Mouse (Mus musculus) liver, embryonic 14.5 days (tissue): Measurements from ENCODE around the gene Rsbn1. TPM values are rescaled to one million over a fixed set of nuclear protein-coding genes. Genes with fewer than 3 reads are reported as not detected.

Source experiments
- ATAC-seq: fragments of 200-750 bp; cut with Nextera tagmentation; 2 replicates; pipeline ENCODE4 v1.8.0; 2017; ENCODE audit warnings: moderate number of reproducible peaks, mild to moderate bottlenecking, moderate library complexity; ENCODE audit not compliant: insufficient read depth
- DNase-seq, 3 experiments: peaks; one replicate each; pipeline ENCODE4 v3.0.0-alpha.2; 2012 to 2013; ENCODE audit warnings: low read depth in 3 of 3, low spot score in 3 of 3
- H3K27ac ChIP-seq: fragments of 300-500 bp; sonication (generic); 2 replicates; pipeline ENCODE4 v1.5.1; 2014; ENCODE audit warnings: moderate library complexity, mild to moderate bottlenecking, control low read depth, inconsistent platforms
- H3K27me3 ChIP-seq: fragments of 300-500 bp; sonication (generic); 2 replicates; pipeline ENCODE4 v1.6.1; 2014; ENCODE audit warnings: mild to moderate bottlenecking, low read length, moderate library complexity; ENCODE audit not compliant: control insufficient read depth, insufficient read depth
- H3K36me3 ChIP-seq: fragments of 300-500 bp; sonication (generic); replicated peaks from 2 replicates; pipeline ENCODE4 v1.6.1; 2014; ENCODE audit warnings: low read depth; ENCODE audit not compliant: control insufficient read depth, insufficient read depth
- H3K4me1 ChIP-seq, 2 experiments: fragments of 200-500 bp in 1 of 2; fragments of 300-500 bp in 1 of 2; sonication (generic) in 1 of 2; replicated peaks; 2 replicates each; pipeline ENCODE4 v1.6.1; 2012 to 2014; ENCODE audit warnings: antibody characterized with exemption in 1 of 2, inconsistent platforms in 1 of 2, low read length in 1 of 2; ENCODE audit not compliant: control insufficient read depth in 2 of 2, insufficient read depth in 2 of 2
- H3K4me2 ChIP-seq: fragments of 300-500 bp; sonication (generic); 2 replicates; pipeline ENCODE4 v1.6.1; 2014; ENCODE audit warnings: low read depth, mild to moderate bottlenecking, control low read depth, moderate library complexity
- H3K4me3 ChIP-seq, 2 experiments: fragments of 200-500 bp in 1 of 2; fragments of 300-500 bp in 1 of 2; sonication (generic) in 1 of 2; 2 replicates each; pipeline ENCODE4 v1.5.1; 2012 to 2014; ENCODE audit warnings: low read depth in 2 of 2, low read length in 2 of 2, mild to moderate bottlenecking in 2 of 2, control low read depth in 1 of 2, inconsistent platforms in 1 of 2, moderate library complexity in 1 of 2; ENCODE audit not compliant: insufficient read depth in 1 of 2
- H3K9ac ChIP-seq: fragments of 300-500 bp; sonication (generic); replicated peaks from 2 replicates; pipeline ENCODE4 v1.6.1; 2014; ENCODE audit warnings: mild to moderate bottlenecking, control low read depth, moderate library complexity
- H3K9me3 ChIP-seq: fragments of 300-500 bp; sonication (generic); 2 replicates; pipeline ENCODE4 v1.6.1; 2016; ENCODE audit warnings: low read length, mixed read lengths; ENCODE audit not compliant: control insufficient read depth
- CTCF ChIP-seq: IDR thresholded peaks from 2 replicates; pipeline ENCODE4 v1.5.1; 2016; ENCODE audit warnings: antibody characterized with exemption, low read depth, control low read depth
- EP300 ChIP-seq: IDR thresholded peaks from 2 replicates; pipeline ENCODE4 v1.6.1; 2016; ENCODE audit warnings: antibody characterized with exemption, low read depth
- WGBS: fragments of 180-500 bp; shearing (Covaris S2); extraction: QIAGEN DNeasy Blood & Tissue Kit; methylation state at CpG from one replicate; pipeline ENCODE4 v1.1.7; 2014; ENCODE audit not compliant: insufficient replicate concordance; 5-methylcytosine and 5-hydroxymethylcytosine counted together
- polyA plus RNA-seq, 2 experiments: library from polyadenylated mRNA; depleted of rRNA in 1 of 2; stranded (reverse) in 1 of 2; unstranded in 1 of 2; fragments of >200 nt; fragmentation: Nextera tagmentation in 1 of 2; extraction: Ambion mirVana in 1 of 2; gene quantifications; 2 replicates each; pipeline versions ENCODE4 v1.2.1 to v1.2.3; 2012 to 2014

Rsbn1 gene
- polyA plus RNA-seq, 2 experiments = 3.3 to 3.6 TPM

GRCm38 (mm10) chr3:103907335-103908030, 6.4 kb upstream of the Rsbn1 start:
- TF ChIP-seq CTCF (no peak), EP300 (no peak)
- Histone ChIP-seq H3K27me3 (no peaks in the 10 kb centered on the region), H3K4me2 (no peak overlapping the region), H3K9me3 (no peaks in the 10 kb centered on the region), H3K27ac (no peak overlapping the region), H3K9ac (no peak overlapping the region), H3K4me3 (no peak overlapping the region), H3K36me3 (no peaks in the 10 kb centered on the region), H3K4me1 (no peaks in the 10 kb centered on the region)
- DNase-seq = no peak
- 65% methylated on average over 5 of the region's 5 CpGs for WGBS
- ATAC-seq = no peak

GRCm38 (mm10) chr3:103908781-103909180, 5.1 kb upstream of the Rsbn1 start:
- WGBS = 43% methylated on average over 2 of the region's 2 CpGs
- Histone ChIP-seq H3K4me1 (peaks cover 2% of the 10 kb centered on the region in 2 experiments; a peak in 1 of 4 replicates), H3K27me3 (no peaks in the 10 kb centered on the region), H3K9me3 (no peaks in the 10 kb centered on the region), H3K27ac (no peak overlapping the region), H3K4me2 (no peak overlapping the region), H3K9ac (no peak overlapping the region), H3K4me3 (no peak overlapping the region), H3K36me3 (no peaks in the 10 kb centered on the region)
- DNase-seq = no peak
- no peak for ATAC-seq
- no peak for TF ChIP-seq CTCF
- TF ChIP-seq EP300 = no peak

- no peaks in the 10 kb centered on the region for H3K9me3 ChIP-seq
- H3K4me1 ChIP-seq = peaks cover 5 to 11% of the 10 kb centered on the region in 2 experiments; a peak in 3 of 4 replicates
- H3K4me2 ChIP-seq = peak overlapping the region; percentile 93
- H3K27ac ChIP-seq = peak overlapping the region; percentile 94
- peak overlapping the region; percentile 67 for H3K9ac ChIP-seq
- ATAC-seq (peak; percentile 55), DNase-seq (peak; percentile 15 to 65 (median 36))
- H3K4me3 ChIP-seq = peak overlapping the region; percentile 67 to 75; a peak in 3 of 4 replicates
- H3K27me3 ChIP-seq = no peaks in the 10 kb centered on the region
- no peaks in the 10 kb centered on the region for H3K36me3 ChIP-seq
- no peak for TF ChIP-seq EP300
- TF ChIP-seq CTCF = no peak
- WGBS = 2% methylated on average over 11 of the region's 11 CpGs
Observed at GRCm38 (mm10) chr3:103913451-103913961, 414 bp upstream of the Rsbn1 start.

GRCm38 (mm10) chr3:103914732-103915508, 1.0 kb downstream of the Rsbn1 start:
- Histone ChIP-seq H3K4me1 (peaks cover 8 to 14% of the 10 kb centered on the region in 2 experiments), H3K27ac (peak overlapping the region; percentile 94), H3K9me3 (no peaks in the 10 kb centered on the region), H3K4me3 (peak overlapping the region; percentile 67 to 75), H3K36me3 (no peaks in the 10 kb centered on the region), H3K9ac (peak overlapping the region; percentile 67), H3K4me2 (peak overlapping the region; percentile 93), H3K27me3 (no peaks in the 10 kb centered on the region)
- DNase-seq (peak; percentile 17 to 37 (median 18)), ATAC-seq (peak; percentile 29)
- no peak for TF ChIP-seq CTCF
- no peak for TF ChIP-seq EP300
- WGBS = under 1% methylated on average over 56 of the region's 60 CpGs

- Histone ChIP-seq H3K4me3 (peak overlapping the region; percentile 67 to 75), H3K27me3 (no peaks in the 10 kb centered on the region), H3K9ac (peak overlapping the region; percentile 67), H3K4me2 (peak overlapping the region; percentile 93), H3K36me3 (no peaks in the 10 kb centered on the region), H3K9me3 (no peaks in the 10 kb centered on the region), H3K4me1 (peaks cover 11 to 17% of the 10 kb centered on the region in 2 experiments), H3K27ac (peak overlapping the region; percentile 94)
- ATAC-seq = no peak
- DNase-seq = no peak
- no peak for TF ChIP-seq CTCF
- 1% methylated on average over 7 of the region's 7 CpGs for WGBS
Observed at GRCm38 (mm10) chr3:103915509-103915896, 1.6 kb downstream of the Rsbn1 start.
